Mouse (Mus musculus) skeletal muscle tissue, adult 2 months (tissue): ENCODE data around the gene Gdi2.
"Not testable (repeated sequence)": the region's sequence is repeated elsewhere in the genome, so short reads cannot be mapped to it uniquely, and the experiment has no call there.

ENCODE experiments used
- DNase-seq: peaks from one replicate; pipeline ENCODE4 v3.0.0-alpha.2; 2012; ENCODE audit warnings: low read depth, low spot score

Gdi2 gene

GRCm38 (mm10) chr13:3537594-3538222 lies at the start of gene Gdi2:
Gdi2 (plus strand) TSS chr13:3538063.
- peak; percentile 98 for DNase-seq

GRCm38 (mm10) chr13:3495526-3495925 lies 42.3 kb upstream of the Gdi2 start:
- no peak for DNase-seq

GRCm38 (mm10) chr13:3501014-3501413 lies 36.8 kb upstream of the Gdi2 start:
- DNase-seq, result not testable (repeated sequence)

GRCm38 (mm10) chr13:3515351-3515750 lies 22.5 kb upstream of the Gdi2 start:
- DNase-seq, result not testable (repeated sequence)

GRCm38 (mm10) chr13:3519357-3519756 lies 18.5 kb upstream of the Gdi2 start:
- DNase-seq, result not testable (repeated sequence)

GRCm38 (mm10) chr13:3519994-3520393 lies 17.9 kb upstream of the Gdi2 start:
- DNase-seq, result not testable (repeated sequence)

- no peak for DNase-seq
Measured at GRCm38 (mm10) chr13:3523459-3523858, 14.4 kb upstream of the Gdi2 start.

GRCm38 (mm10) chr13:3523946-3524345 lies 13.9 kb upstream of the Gdi2 start:
- DNase-seq, result no peak

- no peak for DNase-seq
Measured at GRCm38 (mm10) chr13:3525611-3526051, 12.2 kb upstream of the Gdi2 start.

- peak; percentile 59 for DNase-seq
Measured at GRCm38 (mm10) chr13:3526328-3526727, 11.5 kb upstream of the Gdi2 start.

- no peak for DNase-seq
Measured at GRCm38 (mm10) chr13:3530451-3530850, 7.4 kb upstream of the Gdi2 start.

- not testable (repeated sequence) for DNase-seq
Measured at GRCm38 (mm10) chr13:3531176-3531575, 6.7 kb upstream of the Gdi2 start.

- DNase-seq, result no peak
Measured at GRCm38 (mm10) chr13:3531692-3532320, 6.1 kb upstream of the Gdi2 start.

- DNase-seq, result no peak
Measured at GRCm38 (mm10) chr13:3532451-3532850, 5.4 kb upstream of the Gdi2 start.

- no peak for DNase-seq
Measured at GRCm38 (mm10) chr13:3534146-3534545, 3.7 kb upstream of the Gdi2 start.

- DNase-seq, result peak; percentile 76
Measured at GRCm38 (mm10) chr13:3538223-3538968, 533 bp downstream of the Gdi2 start.

- DNase-seq, result no peak
Measured at GRCm38 (mm10) chr13:3538969-3539562, 1.2 kb downstream of the Gdi2 start.

GRCm38 (mm10) chr13:3540166-3540565 lies 2.3 kb downstream of the Gdi2 start:
- no peak for DNase-seq

- no peak for DNase-seq
Measured at GRCm38 (mm10) chr13:3541159-3541782, 3.4 kb downstream of the Gdi2 start.

GRCm38 (mm10) chr13:3544077-3544874 lies 6.4 kb downstream of the Gdi2 start:
- no peak for DNase-seq

- DNase-seq, result no peak
Measured at GRCm38 (mm10) chr13:3544925-3545324, 7.1 kb downstream of the Gdi2 start.
